Mouse (Mus musculus): Measurements from ENCODE around the gene Zfp986.
"Not testable (repeated sequence)": the region's sequence is repeated elsewhere in the genome, so short reads cannot be mapped to it uniquely, and the experiment has no call there.

- TF ChIP-seq CTCF (IDR thresholded peaks at IDR 0.05; ENCODE audit: borderline replicate concordance, extremely low read depth, insufficient read depth, insufficient read length); POLR2A (IDR thresholded peaks at IDR 0.05; ENCODE audit: borderline replicate concordance, extremely low read depth, insufficient read depth, insufficient read length, poor library complexity, severe bottlenecking): not testable (repeated sequence)
Measured at GRCm38 (mm10) chr4:145825606-145826005, 43.0 kb upstream of the Zfp986 start.

All from brain, embryonic 14.5 days (tissue).